Mouse (Mus musculus): ENCODE results near the gene Serpinb3c. TPM values are rescaled to one million over a fixed set of nuclear protein-coding genes. Genes with fewer than 3 reads are reported as not detected.
"Not testable (repeated sequence)": the region's sequence is repeated elsewhere in the genome, so short reads cannot be mapped to it uniquely, and the experiment has no call there.

Serpinb3c gene
- not detected in 2 replicates for polyA plus RNA-seq (2012)

GRCm38 (mm10) chr1:107278261-107278660 lies at the start of gene Serpinb3c, which contains the start of gene Serpinb3b:
Gene Serpinb3c, minus strand, starts transcription at chr1:107278371.
Gene Serpinb3b, minus strand, starts transcription at chr1:107278361.
- not testable (repeated sequence) for H3K4me3 ChIP-seq (replicated peaks); H3K4me1 ChIP-seq (ENCODE audit: control insufficient read depth); H3K9me3 ChIP-seq (ENCODE audit: control insufficient read depth, low read length); H3K36me3 ChIP-seq (ENCODE audit: control insufficient read depth); H3K27me3 ChIP-seq (ENCODE audit: control insufficient read depth)

- H3K27me3 ChIP-seq (ENCODE audit: control insufficient read depth); H3K36me3 ChIP-seq (ENCODE audit: control insufficient read depth); H3K9me3 ChIP-seq (ENCODE audit: control insufficient read depth, low read length); H3K4me1 ChIP-seq (ENCODE audit: control insufficient read depth); H3K4me3 ChIP-seq (replicated peaks): not testable (repeated sequence)
Measured at GRCm38 (mm10) chr1:107243170-107243569, 35.0 kb downstream of the Serpinb3c start.

Other genes with a start within 250 kb of the Serpinb3c start
- gene Serpinb3a, start 226.1 kb downstream of the Serpinb3c start, polyA plus RNA-seq (2012) = not detected in 2 replicates
- not detected in 2 replicates for gene Serpinb3d, start 194.9 kb downstream of the Serpinb3c start, polyA plus RNA-seq (2012)
- gene Serpinb3b, start within 50 bp of the Serpinb3c start, polyA plus RNA-seq (2012) = not detected in 2 replicates
- not detected in 2 replicates for gene Serpinb11, start 82.8 kb upstream of the Serpinb3c start, polyA plus RNA-seq (2012)
- gene Serpinb7, start 121.3 kb upstream of the Serpinb3c start, polyA plus RNA-seq (2012) = not detected in 2 replicates
- gene Serpinb2, start 233.1 kb upstream of the Serpinb3c start, polyA plus RNA-seq (2012) = 0.04 and 0.06 TPM in 2 replicates

All from erythroblast, embryonic 14.5 days (primary cell).